Mouse (Mus musculus): ENCODE results near the gene Strip2. TPM values are rescaled to one million over a fixed set of nuclear protein-coding genes. Genes with fewer than 3 reads are reported as not detected.
A peak's percentile ranks its signal among the peaks of the same experiment; 100 is the strongest.

The Strip2 gene
- total RNA-seq (2021), result 10 to 100 TPM; 79.2 to 89.9 TPM

DNA sequence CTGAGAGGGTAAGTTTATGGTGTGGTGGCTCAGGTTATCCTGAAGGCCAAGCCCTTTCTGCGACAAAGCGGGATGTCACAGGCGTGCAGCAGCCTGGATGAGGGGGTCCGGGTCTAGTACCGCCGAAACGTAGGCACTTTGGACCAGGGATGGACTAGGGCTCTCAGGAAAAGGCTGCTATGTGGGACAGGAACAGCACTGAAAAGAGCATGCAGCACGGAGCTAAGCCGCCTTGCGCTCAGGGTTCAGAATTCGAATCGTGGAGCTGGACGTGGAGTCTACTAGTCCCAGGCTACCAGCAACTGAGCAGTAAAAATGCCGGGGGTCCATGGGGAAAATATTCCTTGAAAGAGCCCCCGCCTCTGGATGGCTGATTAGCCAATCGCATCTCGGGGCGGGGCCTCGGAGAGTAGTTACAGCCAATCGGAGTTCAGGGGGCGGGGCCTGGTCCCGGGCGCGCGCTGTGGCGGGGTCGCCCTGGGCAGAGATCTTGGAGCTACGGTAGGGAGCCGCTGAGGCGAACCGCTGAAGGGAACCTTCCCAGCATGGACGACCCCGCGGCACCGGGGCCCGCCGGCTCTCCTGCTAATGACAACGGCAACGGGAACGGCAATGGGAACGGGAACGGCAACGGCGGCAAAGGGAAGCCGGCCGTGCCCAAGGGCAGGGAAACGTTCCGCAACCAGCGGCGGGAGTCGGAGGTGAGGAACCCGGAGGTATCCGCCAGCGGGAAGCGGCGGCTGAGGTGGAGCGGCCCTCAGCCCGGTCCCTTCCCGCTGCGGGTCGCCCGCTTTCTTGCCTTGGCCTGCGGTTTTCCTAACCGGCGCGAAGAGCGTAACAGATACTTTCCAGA lies at the start of gene Strip2:
Gene Strip2, plus strand, starts transcription at position 483 of the 853 bp plus-strand sequence.
- intact Hi-C loops (cut with DNase I), result loop anchor here (5.0 to 10.0 kb wide), 3 partner anchors 49 to 288 kb away; no protein-coding TSS in a partner anchor
- DNase-seq, result peak; percentile 96 to 97

DNA sequence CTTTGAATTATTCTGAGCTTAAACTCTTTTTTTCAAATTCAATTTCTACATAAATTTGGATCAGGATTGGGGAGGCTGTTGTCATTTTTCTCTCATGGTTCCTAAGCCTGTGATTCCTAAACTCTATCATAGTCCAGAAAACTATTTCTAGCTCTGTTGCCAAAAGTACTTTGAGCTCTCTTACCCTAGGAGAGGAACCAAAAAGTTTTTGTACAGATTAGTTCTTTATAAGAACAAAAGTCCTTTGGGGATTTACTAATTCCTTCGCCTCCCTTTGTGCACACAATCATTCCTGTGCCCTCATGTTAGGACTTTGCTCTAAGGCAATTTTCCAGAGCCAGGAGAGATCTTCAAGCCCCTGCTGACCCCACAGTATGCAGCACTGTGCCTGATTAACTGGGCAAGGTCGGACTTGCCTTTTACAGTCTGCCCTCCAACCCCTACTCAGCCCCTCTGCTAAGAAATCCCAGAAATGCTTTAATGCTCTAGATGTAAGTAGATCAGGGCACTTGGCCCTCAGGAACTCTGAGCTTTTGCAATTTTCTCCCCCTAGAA lies 48.4 kb upstream of the Strip2 start:
- intact Hi-C loops (cut with DNase I), result loop anchor here (5.0 kb wide), 1 partner anchor 49 kb away; the partner anchor contains the start of gene Strip2
- no peak for DNase-seq

DNA sequence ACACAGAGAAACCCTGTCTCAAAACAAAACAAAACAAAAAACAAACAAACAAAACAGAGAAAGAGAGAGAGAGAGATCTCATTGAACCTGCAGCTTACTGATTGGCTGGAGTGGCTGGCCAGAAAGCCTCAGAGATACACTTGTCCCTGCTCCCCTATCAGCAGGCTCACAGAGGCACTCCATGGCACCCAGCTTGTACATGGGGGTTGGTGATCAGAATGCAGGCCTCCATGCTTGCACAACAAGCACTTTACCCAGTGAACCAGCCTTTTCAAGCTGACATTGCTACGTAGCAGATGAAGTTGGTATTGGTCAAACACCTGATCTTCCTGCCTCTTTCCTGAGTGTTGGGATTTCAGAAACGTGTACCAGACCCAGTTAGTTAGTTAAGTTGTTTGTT lies 43.2 kb upstream of the Strip2 start:
- no peak for DNase-seq
- intact Hi-C loops (cut with DNase I), result loop anchor here (2.0 kb wide), 1 partner anchor 31 kb away; no protein-coding TSS in a partner anchor

DNA sequence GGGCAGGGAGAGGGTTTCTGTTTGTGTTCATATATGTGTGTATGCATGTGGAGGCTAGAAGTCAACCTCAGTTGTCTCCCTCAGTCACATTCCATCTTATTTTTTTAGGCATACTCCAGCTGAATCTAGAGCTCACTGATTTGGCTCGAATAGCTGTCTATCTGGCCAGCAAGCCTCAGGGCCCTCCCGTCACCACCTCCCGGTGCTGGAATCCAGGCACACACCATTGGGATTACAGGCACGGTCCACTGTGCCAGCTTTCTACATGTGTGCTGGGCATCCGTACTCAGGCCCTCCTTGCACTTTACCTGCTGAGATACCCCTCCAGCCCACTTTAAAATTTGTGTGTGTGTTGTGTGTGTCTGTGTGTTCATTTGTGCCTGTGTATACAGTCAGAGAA lies 41.2 kb upstream of the Strip2 start:
- DNase-seq, result peak; percentile 67 to 68
- intact Hi-C loops (cut with DNase I), result loop anchor here (2.0 kb wide), 1 partner anchor 29 kb away; no protein-coding TSS in a partner anchor

DNA sequence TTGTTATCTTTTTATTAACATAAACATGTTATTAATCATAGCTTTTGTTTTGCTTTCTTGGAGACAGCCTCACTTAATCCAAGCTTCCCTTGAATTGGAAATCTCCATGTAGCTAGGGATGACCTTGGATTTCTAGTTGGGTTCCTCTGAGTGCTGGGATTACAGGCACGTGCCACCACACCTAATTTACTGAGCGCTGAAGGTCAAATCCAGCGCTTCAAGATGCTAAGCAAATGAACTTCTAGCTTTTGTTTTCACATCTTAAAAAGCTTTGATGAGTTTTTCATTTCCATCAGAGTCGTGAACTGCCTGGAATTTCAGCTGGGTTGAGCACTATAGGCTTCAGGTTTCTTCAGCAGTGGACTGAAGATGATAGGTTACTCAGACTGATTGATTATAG lies 40.0 kb upstream of the Strip2 start:
- intact Hi-C loops (cut with DNase I), result no loop called here

DNA sequence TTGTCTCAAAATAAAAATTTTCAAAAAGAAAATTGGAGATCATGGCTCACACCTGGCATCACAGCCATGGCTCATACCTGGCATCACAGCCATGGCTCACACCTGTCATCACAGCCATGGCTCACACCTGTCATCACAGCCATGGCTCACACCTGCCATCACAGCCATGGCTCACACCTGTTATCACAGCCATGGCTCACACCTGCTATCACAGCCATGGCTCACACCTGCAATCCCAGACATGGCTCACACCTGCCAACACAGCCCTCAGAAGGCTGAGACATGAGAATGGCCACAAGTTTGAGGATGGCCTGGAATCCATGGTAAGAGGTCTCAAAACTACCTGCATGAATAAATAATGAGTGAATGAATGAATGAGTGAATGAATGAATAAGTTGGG lies 37.2 kb upstream of the Strip2 start:
- intact Hi-C loops (cut with DNase I), result no loop called here
- DNase-seq, result no peak

More for the DNA sequence above, 40.0 kb upstream of the Strip2 start:
- no peak for DNase-seq

DNA sequence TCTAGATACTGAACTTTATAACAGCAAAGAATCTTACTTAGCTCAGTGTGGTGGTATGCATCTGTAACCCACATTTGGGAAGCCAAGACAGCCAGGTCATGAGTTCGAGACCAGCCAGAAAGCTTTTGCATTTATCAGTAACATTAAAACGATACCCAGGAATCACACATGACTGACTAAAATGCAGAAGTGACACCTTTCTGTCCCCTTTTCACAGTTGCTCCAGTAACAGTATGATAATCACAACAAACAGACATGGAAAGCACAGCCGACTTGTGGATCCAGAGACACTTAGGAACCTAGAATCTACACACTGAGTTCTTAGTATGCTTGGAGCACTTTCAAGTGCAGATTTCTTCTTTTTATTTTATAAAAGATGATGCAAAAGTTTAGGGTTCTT lies 36.0 kb upstream of the Strip2 start:
- DNase-seq, result no peak
- intact Hi-C loops (cut with DNase I), result no loop called here

DNA sequence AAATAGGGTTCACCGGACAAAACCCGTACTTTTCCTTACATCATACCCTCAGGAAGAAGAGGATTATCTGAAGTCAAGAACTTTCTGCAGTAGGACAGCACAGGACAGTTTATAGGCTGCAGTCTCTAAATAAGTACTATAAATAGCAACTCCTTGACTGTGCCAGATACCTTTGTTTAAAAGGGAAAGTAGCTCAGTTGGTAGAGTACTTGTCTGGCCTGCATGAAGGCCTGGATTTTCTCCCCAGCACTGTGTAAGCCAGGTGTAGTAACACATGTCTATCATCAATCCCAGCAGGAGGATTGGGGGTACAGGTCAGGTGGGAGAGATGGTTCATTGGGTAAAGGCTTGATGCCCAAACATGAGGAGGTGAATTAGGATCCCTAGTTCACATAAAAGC lies 34.9 kb upstream of the Strip2 start:
- intact Hi-C loops (cut with DNase I), result loop anchor here (2.0 kb wide), 1 partner anchor 17 kb away; no protein-coding TSS in a partner anchor
- peak in 1 of 2 experiments; percentile 35 for DNase-seq

DNA sequence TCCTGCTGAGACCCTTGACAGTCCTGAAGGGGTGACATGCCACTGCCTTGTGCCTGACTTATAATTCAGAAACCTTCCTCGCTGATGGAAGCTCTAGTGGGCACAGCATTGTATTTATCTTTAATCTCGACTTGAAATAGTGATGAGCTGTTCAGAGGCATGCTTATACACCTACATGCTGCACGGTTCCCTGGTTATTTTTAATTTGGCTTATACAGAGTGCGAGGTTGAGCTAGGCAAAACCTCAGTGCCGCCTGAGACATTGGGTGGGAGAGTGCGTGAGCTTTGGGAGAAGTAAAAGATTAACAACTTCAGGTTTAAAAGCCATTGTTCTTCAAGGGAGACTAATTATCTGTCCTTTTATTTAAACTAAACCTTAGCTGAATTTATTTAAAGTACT lies 33.9 kb upstream of the Strip2 start:
- intact Hi-C loops (cut with DNase I), result loop anchor here (2.0 kb wide), 1 partner anchor 16 kb away; no protein-coding TSS in a partner anchor
- no peak for DNase-seq

DNA sequence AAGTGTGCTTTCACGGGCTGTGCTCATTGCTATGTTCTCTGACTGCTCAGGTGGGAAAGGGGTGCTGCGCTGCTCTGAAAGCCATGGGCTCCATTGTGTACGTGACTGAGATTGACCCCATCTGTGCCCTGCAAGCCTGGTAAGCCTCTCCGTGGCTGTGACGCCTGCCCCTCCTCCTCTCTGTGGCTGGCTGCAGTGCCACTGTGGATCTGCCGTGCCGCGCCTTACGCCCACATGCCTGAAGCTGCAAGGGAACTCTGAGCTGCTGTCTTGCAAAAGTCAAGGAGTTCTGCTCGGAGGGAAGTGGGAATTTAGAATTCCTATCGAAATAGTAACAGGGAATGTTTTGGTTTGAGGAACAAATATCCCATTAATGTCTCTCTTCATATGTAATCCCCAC lies 25.7 kb upstream of the Strip2 start:
- intact Hi-C loops (cut with DNase I), result no loop called here

DNA sequence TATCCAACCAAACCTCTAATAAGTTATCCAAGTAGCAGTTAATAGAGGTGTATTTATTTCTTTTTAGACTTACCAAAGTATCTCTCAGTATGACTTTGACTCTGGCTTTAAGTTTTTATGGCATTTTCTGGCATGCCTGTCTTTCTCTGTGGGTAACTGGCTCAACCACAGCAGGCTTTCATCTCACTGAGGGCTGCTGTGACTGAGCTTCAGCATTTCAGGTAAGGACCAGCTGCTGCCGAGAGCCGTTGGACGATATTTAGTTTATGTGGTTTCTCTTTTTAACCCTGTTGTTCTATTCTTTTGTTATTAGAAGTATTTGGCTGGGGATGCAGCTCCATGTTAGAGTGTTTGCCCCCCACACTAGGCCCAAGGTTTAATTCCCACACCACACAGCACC lies 19.8 kb upstream of the Strip2 start:
- intact Hi-C loops (cut with DNase I), result no loop called here
- no peak for DNase-seq

More for the DNA sequence above, 25.7 kb upstream of the Strip2 start:
- DNase-seq, result no peak

DNA sequence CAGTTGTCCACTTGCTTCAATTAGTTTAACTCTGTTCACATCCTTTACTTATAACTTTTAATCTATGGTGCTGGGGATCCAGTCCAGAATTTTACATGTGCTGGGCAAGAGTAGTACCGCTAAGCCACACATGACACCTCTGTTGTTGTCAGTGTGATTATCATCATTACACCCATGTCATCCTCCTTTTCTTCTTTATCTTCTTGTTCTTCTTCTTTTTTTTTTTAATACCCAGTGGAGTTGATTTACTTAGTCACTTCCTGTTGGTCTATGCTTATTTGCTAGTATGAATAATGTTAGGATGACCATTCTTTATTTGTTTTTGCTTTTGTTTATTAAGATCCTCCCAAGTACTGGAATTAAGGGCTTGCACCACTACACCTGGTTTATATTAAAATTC lies 15.4 kb upstream of the Strip2 start:
- DNase-seq, result no peak
- intact Hi-C loops (cut with DNase I), result no loop called here

DNA sequence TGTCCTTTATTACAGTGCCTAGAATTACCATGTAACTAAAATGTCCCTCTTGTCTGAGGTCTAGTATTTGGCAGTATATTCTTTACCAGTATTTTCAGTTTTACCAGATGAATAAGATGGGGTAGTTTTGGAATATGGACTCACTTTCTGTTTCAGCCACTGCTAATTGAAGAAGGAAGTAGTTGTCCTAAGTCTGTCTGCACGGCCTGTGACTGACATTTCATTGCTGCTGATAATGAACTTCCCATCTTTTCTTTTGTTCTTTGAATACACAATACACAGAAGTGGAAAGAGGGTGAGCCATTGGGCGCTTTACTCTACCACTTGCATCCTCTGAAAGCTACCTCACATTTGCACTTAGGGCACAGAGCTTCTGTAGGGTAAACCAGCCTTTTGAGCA lies 14.6 kb upstream of the Strip2 start:
- intact Hi-C loops (cut with DNase I), result no loop called here
- no peak for DNase-seq

DNA sequence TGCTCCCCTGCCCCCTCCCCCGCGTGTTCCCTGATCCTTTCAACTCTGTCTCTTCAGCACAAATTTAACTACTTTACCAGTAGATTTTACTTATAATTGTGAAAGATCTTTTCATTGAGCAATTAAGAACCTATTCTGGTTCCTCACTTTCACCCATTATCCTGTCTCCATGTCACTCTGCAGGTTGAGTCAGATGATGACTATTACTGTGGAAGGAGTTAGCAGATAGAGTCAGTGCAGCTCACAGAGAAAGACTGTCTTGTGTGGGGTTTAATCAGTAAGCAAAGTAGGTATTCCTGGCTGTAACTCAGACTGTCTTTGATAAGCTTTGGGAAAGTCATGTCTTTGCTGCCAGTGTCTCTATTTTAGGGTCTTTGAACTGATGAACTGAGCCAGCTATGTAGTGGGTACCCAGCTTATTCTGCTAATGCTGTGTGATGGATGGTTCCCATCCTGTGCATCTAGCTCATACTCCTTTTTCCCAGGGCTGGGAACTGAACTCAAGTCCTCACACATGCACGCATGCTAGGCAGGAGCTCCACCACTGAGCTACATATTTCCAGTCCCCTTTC lies 13.4 kb upstream of the Strip2 start:
- DNase-seq, result no peak
- intact Hi-C loops (cut with DNase I), result no loop called here

DNA sequence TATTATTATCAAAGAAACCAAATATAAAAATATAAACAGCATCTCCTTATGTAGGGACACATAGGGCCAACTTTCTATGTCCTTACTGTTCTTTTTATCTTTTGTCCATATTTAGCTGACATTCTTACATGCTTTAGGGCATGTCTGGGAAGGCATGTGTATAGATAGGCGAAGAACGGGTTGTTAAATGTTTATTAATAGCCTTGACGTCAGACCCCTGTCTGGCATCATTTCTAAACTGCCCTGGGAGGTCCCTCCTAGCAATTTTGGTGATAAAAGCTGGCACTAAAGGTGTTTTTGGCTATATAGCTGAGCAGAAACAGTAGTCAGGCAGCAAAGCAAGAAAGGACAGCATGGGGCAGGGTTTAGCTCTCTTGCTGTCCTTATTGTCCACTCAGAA lies 12.5 kb upstream of the Strip2 start:
- intact Hi-C loops (cut with DNase I), result loop anchor here (2.0 kb wide), 1 partner anchor 29 kb away; no protein-coding TSS in a partner anchor
- peak; percentile 62 to 66 for DNase-seq

DNA sequence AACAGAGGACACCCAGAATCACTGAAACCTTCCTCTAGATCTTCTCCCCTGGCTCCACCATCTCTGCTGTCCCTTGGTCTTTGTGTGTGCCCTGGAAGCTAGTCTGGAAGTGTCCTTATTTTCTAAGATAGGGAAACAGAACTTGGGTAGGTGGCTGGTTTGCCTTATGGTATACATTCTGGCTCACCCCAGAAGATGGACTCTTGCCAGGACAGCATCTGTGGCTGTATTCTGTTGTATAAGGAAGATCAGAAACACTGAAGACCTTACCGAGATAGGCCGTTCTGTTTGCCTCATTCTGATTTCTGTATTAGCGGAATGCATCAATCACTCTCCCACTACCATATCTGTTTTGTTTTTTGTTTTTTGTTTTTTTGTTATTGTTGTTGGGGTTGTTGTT lies 6.2 kb upstream of the Strip2 start:
- no peak for DNase-seq
- intact Hi-C loops (cut with DNase I), result loop anchor here (10.0 kb wide), 1 partner anchor 294 kb away; no protein-coding TSS in a partner anchor

DNA sequence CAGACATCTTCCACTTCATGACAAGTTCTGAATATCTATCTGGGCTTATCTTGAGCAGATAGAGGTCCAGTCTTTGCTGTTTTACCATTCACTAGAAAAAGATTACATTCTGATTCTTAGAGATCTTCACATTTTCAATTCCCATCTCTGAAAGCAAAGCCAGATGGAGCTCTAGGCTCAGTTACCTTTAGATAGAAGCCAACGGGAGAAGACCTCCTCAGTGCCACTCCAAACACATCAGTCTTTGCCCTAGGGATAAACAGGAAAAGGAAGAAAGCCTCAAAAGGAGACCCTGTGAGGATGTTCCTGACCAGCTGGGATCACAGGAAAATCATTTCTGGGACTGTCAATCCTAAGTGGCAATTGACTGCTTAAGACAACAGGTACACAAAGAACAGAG lies 3.1 kb upstream of the Strip2 start:
- intact Hi-C loops (cut with DNase I), result loop anchor here (10.0 kb wide), 1 partner anchor 291 kb away; no protein-coding TSS in a partner anchor
- no peak for DNase-seq

DNA sequence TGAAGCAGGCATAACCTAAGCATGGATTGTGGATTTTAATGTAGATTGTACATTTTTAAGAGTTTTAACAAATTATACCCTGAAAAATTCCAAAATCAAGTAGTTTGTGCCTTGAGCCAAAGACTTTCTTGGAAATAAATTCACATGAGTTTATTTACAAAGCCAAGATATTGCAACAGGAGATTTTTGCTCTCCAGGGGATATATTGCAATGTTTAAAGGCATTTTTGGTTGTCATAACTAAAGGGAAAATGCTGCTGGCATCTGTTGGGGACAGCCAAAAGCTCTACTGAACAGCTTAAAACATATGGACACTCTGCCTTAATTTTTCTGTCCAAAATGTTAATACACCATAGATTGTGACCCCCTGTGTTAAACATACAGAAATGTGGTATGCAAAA lies 2.7 kb upstream of the Strip2 start:
- intact Hi-C loops (cut with DNase I), result loop anchor here (10.0 kb wide), 1 partner anchor 291 kb away; no protein-coding TSS in a partner anchor

DNA sequence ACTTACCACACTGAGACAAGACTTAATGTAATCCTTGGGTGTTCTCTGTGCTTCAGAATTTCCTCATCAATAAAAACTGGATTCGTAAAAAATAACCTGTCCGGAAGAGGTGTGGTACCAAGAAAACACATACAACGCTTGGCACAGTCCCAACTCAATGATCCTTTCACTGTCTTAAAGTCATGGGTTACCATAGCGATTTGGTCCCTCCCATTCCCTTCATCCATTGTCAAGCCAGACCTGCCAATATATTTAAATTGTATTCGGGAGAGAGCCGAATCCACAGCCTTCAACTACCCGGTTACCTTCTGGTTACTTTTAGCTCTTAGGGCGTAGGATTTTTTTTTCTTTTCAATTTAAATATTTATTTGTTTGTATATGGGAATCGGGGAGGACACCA lies 976 bp upstream of the Strip2 start:
- DNase-seq, result no peak
- intact Hi-C loops (cut with DNase I), result loop anchor here (5.0 to 10.0 kb wide), 3 partner anchors 49 to 289 kb away; no protein-coding TSS in a partner anchor

More for the DNA sequence above, 2.7 kb upstream of the Strip2 start:
- DNase-seq, result no peak

DNA sequence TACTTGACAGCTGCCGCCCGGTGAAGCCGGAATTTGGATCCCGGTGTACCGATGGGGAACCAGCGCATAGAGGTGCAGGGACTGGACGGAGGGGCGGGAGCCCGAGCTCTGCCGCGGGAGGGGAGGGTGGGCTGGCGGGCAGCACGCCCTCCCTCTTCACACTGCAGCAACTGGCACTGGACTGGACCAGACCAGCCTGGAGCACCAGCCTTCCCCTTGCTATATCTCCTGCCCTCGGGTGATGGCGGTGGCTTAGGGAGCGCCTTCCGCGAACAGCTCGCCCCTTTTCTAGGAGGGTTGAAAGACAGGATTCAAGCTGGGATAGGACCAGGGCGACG lies 540 bp downstream of the Strip2 start:
- intact Hi-C loops (cut with DNase I), result loop anchor here (5.0 to 10.0 kb wide), 3 partner anchors 50 to 287 kb away; no protein-coding TSS in a partner anchor

DNA sequence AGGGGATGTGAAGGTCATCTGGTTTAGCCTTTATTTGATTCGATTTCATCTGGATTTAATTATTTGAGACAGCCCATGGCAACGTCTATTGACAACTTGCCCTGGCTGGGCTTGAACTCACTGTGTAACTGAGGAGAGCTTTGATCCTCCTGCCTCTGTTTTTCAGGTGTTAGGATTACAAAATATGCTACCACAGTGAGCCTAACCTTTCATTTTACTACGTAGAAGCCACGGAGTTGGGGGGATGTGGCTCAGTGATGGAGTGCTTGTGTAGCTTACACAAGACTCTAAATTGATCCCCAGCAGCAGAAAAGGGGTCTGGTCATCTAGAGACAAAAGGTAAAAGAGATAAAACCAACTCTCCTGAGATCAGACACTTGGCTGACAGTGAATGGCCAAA lies 1.1 kb downstream of the Strip2 start:
- peak in 1 of 2 experiments; percentile 17 for DNase-seq
- intact Hi-C loops (cut with DNase I), result loop anchor here (5.0 to 10.0 kb wide), 3 partner anchors 51 to 287 kb away; no protein-coding TSS in a partner anchor

More for the DNA sequence above, 540 bp downstream of the Strip2 start:
- no peak for DNase-seq
